Mouse (Mus musculus) testis, postnatal 10 days (tissue): ENCODE measurements around the gene S100a3.

Source experiments
- DNase-seq: peaks from one replicate; pipeline ENCODE4 v3.0.0; 2021; ENCODE audit warnings: low spot score

The S100a3 gene

DNA sequence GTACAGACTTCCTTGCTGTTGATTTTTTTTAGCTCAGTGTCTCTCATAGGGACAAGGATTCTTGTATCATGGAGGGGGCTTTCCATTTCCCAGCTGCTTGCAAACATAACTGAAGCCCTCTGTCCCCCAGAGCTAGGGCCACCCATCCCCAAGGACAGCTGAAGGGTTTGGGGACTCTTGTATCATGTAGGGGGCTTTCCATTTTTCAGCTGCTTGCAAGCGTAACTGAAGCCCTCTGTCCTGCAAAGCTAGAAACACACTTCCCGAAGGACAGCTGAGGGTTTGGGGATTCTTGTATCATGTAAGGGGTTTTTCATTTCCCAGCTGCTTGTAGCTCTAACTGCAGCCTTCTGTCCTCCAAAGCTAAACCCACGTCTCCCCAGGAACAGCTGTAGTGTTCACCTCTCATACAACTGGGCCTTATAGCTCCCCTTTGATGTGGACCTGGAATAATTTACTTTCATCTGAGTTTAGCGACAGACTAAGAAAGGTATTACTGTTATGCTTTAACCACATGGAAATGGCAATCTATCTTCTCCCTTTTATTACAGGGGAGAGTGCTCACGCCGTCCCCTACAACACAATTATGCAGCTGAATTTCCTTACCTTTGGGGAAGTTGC lies at the start of gene S100a3:
Gene S100a3 (plus strand): TSS at position 571 of the 621 bp plus-strand sequence.
- no peak for DNase-seq

DNA sequence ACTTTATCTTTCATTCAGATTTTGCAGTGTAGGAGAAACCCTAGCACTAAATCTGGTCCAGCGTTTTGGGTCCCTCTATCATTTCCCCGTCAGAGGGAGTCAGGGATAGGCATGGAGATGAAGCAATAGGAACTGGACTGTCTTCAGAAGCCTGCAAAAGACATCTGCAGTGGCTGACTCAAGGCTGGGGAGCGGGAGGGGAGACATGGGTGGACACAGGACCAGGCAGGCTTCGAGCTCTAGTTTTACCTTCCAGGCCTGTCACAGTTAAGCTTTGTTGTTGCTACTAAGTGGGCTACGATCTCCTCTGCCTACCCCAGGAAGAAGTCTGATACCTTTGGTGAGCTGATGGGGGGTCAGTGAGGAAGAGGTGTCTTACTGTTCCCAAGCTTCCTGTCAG lies 48.1 kb upstream of the S100a3 start:
- DNase-seq = no peak

DNA sequence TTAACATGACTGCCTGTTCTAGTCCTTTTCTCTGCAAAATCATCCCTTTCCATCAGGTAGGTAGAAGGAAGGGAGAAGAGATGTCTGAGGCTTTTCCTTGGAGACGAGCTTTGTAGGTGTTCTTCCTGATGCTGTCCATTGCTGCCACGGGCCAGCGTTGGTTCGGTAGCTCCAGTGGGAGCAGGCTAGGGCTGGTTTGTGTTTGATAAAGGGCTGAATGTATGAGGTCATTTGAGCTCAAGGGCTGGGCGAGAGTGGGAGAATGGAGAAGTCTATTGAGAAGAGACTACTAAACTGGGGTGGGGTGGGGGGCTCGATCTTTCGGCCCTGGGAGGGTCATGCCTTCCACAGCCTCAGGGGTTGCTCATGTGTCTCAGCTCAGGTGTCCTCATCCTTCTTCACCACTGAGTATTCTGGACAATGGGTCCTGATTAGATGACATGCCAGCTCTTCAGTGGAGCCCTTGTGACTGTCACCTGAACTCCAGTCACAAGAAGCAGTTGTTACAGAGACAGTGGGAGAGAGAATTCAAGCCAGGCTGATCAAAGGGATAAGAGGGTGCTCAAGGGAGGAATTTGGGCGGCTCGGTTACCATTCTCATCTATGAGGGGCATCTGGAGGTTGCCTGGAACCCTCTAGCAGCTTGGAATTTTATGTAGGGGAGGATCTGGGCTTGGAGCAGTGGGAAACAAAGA lies 47.3 kb upstream of the S100a3 start:
- no peak for DNase-seq

DNA sequence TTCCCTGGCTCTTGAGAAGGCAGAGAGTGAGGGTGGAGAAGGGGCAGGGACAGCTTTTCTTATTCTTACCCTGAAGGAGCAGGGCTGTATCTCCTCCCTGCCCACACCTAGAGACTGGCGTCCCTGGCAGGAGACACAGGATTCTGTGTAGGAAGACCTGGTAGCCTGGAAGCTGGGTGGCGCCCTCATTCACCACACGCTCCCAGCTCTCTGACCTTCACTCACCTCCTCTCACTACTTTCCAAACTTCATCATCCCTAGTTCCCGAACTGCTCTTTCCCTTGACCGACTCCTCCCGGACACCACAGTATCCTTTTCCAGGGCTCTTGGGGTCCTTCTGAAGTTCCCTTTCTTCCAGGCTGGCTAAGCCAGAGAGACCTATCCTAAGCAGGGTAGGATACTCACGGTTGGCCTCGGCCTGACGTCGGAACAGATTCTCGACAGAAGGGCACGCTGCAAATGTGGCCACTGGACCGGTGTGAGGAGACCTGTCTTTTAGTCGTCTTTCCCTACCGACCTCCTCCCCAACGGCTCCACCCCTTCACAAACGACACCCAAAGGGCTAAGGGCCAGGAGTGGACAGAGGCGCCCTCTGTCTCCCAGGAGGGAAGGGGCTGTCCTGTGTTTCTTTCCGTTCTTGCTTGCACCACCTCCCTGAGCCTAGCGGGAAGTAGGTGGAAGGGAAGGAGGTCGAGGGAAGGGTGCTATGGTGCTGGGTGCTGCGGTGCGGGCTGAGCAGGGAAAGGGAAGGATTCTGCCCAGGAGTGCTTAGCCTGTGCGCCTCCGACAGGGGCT lies 46.4 kb upstream of the S100a3 start, which contains the start of the genes S100a1 and S100a13:
Gene S100a1 (minus strand): TSS at position 597 of the 795 bp plus-strand sequence.
Gene S100a13 (plus strand): TSS at position 640 of the 795 bp plus-strand sequence.
- DNase-seq = peak; percentile 66

DNA sequence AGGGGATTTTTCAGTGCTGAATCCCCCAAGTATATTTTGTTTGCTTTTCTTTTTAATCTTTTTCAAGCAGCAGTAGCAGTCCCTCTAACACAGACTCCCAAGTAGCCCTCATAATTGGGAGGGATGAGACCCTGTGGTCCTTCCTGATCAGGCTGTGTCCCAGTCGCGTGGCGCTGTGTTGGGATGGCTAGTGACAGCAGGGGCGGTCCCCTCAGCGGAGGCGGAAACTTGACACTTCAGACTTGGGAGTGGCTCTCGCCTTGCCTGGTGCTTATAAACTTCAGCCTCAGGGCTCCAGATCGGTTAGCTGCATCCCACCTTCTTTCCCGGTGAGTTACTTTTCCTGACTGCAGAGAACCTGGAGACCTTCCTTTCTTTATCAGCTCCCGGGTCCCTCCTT lies 45.7 kb upstream of the S100a3 start:
- peak; percentile 63 for DNase-seq

DNA sequence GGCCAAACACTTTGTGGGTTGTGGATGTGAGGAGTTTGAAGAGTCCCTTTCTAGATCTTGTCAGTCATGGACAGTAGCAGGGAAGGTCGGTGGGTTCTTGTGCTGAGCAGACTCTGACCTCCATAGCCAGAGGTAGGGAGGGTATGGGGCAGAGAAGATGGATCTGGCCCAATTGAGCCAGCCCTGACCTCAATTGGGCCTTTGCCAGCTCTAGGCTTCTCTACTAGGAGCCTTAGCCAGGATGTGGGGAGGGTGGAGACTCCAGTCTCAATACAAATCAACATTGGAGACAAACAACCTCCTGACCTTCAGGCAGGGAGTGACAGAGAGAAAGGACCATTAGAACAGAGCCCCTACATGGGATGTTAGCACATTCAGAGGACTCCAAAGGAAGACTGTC lies 45.1 kb upstream of the S100a3 start:
- no peak for DNase-seq

DNA sequence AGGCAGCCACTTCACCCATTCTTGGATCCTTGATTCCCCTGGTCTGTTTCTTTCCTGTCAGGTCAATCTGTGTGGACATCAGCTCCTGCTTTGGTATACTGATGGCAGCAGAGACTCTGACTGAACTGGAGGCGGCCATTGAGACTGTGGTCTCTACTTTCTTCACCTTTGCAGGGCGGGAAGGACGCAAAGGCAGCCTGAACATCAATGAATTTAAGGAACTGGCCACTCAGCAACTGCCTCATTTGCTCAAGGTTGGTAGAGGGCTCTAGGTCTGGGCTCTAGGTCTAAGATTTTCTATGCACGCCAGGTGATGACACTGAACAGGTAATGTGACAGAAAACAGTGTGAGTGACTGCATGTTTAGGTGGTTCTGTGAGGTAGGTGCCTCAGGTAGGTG lies 44.6 kb upstream of the S100a3 start:
- DNase-seq = no peak

DNA sequence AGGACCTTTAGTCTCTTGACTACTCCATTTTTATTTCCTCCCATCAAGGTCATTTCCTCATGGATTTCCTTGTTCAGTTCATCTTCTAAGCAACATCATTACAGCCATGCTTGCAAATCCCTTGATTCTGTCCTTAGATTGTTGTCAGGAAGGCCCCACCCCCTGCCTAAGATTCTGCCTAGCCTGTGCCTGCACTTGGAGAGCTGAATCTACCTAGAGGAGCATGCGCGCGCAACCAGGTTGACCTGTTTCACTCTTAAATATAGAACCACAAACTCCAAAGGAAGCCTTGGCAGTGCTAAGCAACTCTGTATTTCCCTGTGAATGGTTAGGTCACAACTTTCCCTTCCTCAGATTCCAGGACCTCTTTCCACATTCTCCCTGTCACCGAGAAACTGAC lies 42.7 kb upstream of the S100a3 start:
- DNase-seq = no peak

DNA sequence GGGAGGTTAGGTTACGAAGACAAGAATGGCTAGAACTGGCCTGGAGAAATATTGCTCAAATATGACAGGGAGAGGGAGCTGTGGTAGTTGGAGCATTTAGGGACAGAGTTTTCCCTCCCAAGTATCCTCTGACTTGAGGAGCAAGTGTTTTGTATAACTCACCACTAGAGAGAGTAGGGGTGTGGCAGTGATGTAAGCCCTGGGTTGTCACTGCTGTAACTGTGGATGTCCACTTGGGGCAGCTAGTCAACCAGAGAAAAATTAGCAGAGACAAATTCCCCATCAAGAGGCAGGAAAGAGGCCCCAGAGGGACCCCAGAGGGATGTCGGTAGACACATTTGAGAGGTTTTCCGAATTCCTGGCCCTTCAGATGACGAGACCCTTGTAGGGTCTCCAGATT lies 35.0 kb upstream of the S100a3 start:
- DNase-seq = no peak

DNA sequence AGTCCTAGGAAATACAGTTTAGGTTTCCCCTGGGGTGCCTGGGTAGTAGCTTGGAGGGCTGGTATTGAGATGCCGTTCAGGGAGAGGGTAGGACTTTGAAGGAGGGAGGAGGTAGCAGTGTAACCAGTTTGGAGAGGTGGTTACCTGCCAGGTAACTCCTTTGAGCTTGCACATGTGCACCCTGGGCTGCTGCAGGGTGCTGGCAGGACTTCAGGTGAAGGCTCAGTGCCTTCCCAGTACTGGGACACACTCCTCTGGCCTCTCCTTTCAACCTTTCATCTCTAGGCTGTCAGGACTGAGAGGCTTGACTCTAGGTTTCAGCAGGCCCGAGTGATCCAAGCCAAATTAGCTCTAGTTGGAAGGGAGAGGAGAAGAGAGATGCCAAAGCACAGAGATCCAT lies 34.3 kb upstream of the S100a3 start:
- DNase-seq = no peak

DNA sequence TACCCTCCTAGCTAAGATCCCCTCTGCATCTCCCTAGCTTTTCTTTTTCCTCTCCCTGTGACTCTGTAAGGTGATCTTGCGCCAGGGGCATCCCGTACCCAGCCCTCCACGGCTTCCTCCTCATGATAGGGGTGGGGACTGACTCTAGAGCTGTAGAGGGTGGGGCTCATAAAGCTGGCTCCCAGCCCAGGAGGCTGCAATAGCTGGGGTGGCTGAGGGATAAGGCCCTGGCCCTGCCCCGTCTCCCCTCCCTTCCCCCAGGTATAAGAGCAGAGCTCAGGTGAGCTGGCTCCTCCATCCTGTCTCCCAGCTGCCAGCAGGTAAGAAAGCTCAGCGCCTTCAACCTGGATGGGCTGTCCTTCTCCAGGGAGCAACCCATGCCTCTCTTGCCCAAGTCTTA lies 33.8 kb upstream of the S100a3 start, which contains the start of gene S100a14:
Gene S100a14 (plus strand): TSS at position 277 of the 400 bp plus-strand sequence.
- DNase-seq = no peak

DNA sequence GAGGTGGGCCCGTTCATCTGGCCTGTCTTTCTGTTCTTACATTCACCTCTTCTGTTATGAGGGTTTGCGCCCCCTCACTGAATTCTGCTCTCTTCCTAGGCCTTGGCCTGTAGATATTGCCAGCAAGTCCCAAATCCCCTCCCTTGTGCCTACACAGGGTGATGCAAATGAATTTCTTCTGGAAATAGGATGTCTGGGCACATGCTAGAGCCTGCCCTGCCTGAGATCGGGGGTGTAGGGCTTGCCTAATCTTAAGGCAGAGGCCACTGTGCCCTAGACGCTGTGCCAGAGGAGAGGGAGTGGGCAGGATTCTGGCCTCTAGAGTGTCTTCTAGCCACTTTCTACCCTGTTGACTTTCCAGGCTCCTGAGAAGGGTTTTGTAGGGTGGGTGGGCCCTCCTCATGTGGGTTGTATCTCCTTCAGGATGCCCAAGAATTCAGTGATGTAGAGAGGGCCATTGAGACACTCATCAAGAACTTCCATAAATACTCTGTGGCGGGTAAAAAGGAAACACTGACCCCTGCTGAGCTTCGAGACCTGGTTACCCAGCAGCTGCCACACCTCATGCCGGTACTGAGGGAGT lies 33.0 kb upstream of the S100a3 start:
- DNase-seq = no peak

DNA sequence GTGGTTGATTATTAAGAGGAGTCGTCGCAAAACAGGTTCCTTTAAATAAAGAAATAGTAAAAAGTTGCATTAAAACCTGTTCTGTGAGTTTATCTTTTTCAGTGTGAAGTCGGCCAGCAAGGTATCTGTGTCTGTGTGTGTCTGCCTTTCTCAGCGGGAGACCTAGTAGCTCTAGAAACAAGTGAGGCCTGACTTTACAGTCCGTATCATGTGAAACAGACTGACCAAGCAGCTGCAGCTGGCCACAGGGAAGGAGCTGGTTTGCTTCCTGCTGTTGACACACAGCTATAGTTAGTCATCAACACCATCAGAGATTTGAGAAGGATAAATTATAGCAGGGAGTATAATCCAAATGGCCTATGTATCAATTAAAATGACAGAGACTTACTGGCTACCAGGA lies 28.7 kb upstream of the S100a3 start:
- DNase-seq = no peak

DNA sequence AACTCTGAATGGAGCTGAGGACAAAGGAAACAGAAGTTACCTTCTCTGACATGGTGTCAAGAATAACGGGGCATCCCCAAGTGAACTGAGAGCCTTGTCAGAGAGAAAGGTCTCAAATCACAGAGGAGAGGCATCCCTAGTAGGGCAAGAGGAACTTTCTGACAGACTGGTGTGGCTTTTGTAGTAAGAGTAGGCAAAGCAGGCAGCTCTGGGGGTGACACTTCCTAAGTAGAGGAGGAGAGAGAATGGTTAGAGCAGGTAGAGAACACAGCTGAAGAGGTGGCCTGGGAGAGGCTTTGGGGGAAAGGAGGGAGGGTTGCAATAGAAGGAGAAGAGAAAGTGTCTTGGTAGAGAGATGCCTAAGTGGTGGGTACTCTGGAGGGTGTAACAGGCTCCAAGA lies 24.9 kb upstream of the S100a3 start:
- no peak for DNase-seq

DNA sequence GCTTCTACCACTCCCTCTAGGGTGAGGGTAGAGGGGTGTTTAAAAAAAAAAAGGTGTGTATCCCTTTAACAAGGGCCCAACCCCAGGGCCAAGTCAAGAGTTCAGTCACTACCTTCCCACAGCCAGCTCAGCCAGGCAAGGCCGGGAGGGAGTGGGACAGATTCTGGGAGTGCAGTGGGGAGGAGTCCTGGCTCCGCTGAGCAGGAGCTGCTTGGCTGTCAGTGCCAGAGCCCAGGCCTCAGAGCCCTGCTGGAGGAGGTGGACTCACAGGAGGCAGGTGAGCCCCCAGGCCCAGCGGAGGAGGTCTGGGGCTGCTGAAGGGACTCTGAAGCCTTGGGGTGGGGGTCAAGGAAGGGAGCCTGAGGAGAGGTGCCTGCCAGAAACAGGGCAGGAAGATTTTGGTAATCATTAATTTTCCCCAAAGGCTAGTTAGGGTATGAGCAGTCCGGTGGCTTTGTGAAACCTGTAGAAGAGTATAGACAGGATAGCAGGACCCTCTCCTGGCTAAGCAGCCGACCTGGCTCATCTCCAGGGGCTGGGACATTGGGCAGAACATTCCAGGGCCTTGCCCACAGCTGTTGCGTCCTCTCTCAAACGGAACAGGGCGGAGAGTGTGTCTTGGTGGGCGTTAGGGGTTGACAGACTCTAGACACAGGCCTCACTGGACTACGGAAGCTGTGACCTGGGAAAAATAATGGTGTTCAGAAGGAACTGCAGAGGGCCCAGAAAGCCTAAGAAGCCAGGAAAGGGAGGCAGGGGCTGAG lies 23.1 kb upstream of the S100a3 start, which contains the start of gene S100a16:
Gene S100a16 (plus strand): TSS at position 114 of the 764 bp plus-strand sequence.
- peak; percentile 70 for DNase-seq

DNA sequence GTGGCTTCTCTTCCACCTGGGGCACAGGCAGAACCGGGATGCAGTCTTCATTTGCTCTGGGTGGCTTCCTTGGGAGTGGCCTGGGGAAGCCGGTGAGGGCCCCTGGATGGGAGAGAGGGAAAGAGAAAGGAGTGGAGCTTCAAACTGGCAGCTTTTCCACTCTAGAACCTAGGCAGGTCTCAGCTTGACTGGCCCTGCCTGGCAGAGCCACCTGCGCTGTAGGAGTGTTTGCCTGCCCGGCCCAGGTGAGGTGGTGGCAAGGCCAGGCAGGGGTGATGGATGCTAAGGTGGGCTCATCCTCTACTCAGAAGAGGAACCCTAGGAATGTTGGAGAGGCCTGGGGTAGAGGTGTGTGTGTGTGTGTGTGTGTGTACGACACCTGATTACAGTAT lies 22.5 kb upstream of the S100a3 start:
- no peak for DNase-seq

DNA sequence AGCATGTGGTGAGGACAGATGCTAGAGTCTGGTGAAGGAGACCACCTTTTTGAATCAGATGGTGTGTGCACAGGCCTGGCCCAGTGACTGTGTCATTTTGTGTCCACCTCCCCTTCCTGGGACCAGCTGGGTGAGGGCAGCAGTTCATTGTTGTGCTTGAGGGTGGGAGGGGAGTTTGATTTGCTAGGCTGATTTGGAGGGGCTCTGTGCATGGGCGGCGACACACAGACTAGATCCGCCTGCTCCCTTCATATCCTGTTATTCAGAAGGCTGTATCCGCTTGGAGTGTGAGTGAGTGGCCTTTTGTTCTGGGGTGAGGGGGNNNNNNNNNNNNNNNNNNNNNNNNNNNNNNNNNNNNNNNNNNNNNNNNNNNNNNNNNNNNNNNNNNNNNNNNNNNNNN lies 19.5 kb upstream of the S100a3 start:
- DNase-seq = no peak

DNA sequence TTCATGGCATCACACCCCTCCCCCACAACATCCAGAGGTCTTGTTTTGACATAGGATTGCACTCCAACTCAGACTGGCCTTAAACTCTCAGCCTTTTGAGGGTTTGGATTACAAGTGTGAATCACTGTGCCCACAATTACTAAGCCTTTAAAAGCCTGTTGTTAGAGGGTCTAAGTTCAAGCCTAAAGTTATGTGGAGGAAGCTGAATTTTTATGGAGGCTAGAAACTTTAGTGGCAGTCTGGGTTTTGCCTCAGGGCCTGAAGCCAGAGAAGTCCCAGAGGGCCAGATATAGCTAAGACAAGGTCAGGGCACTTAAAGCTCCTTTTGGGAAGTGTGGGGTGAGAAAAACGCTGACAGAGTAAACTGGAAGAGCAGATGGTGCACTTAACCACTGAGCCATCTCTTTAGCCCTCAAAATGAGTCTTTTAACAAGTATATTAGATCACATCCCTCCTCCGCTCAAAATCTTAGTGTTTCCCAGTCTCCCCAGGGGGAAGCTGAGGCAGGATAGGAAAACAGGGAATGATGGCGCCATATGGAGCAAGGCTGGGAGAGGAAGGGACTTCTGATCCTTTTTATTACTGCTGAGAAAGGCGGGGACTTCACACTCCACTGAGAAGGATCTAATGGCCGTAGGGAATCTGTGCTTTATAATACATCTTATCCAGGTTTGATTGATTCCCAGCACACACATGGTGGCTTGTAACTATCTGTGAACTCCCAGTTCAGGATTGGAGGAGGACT lies 10.5 kb upstream of the S100a3 start:
- DNase-seq = no peak

DNA sequence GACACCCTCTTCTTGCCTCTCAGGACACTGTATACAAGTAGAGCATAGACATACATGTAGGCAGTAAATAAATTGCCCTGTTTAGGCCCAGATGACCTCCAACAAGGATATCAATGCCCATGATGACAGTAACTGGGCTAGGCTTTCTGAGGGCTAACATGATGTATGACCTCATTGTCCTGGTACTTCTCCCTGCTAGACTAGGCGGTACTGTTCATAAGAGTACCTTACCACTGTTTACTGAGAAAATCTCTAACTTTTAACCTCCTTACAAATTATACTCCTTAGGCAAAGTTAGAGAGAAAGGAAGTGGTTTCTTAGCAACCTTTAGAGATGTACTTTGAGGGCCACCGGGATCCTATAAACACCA lies 10.0 kb upstream of the S100a3 start:
- DNase-seq = no peak

DNA sequence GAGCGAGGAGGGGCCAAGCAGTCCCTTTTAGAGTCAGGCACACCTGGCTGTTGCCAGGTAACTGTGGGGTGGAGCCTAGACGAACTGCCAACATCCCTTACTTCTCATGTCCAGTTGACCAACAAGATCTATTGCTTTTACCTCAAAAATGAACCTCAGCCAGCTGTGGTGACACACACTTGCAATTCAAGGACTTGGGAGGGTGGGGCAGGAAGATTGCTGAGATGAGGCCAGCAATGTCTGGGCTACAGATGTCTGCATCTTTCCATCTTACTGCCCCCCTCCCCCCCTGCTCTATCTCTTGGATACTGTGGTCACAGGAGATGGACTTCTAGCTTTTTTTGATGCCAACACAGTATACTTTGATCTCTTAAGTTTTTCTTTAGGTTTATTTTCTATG lies 8.1 kb upstream of the S100a3 start:
- DNase-seq = no peak

DNA sequence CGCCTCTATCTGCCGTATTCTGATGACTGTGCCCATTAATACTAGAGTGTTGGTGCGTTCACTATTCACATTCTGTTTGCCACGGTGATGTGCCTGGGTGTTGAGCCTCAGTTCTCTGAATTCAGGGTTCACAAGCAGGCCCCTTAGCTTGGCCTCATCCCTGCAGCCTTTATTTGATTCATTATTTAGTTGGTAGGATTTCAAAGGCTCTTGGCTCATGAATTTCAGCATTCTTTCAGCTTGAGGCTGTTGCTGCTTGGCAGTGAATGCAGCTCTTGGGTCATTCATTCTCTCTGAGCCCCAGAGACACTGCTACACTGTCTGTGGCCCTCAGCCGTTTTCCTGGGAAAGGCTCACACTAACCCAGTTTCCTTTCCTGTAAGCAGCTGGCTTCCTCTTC lies 4.4 kb upstream of the S100a3 start:
- DNase-seq = no peak
